Mouse (Mus musculus): ENCODE results near the gene Ykt6.

- TF ChIP-seq CTCF (IDR thresholded peaks at IDR 0.05; ENCODE audit: low read depth) (no peak), EP300 (IDR thresholded peaks at IDR 0.05; ENCODE audit: low read depth) (no peak)
Observed at GRCm38 (mm10) chr11:5908642-5909041, 46.9 kb upstream of the Ykt6 start.
